Mouse (Mus musculus) lung, adult 2 months (tissue): ENCODE results near the gene Tbc1d24.

Experiments
- CTCF ChIP-seq: fragments of 200-500 bp; IDR thresholded peaks from 2 replicates; pipeline ENCODE4 v1.5.1; 2011; ENCODE audit warnings: mild to moderate bottlenecking, low read length, control low read depth; ENCODE audit not compliant: insufficient read depth
- POLR2A ChIP-seq: fragments of 200-500 bp; IDR thresholded peaks from 2 replicates; pipeline ENCODE4 v1.6.1; 2011; ENCODE audit warnings: low read depth, mild to moderate bottlenecking, control low read depth, low read length, borderline replicate concordance; ENCODE audit errors: extremely low read depth

GRCm38 (mm10) chr17:24206451-24207351 is 1.3 kb upstream of the Tbc1d24 start:
- TF ChIP-seq CTCF (no peak), POLR2A (no peak)
